Mouse (Mus musculus) stomach, postnatal 0 days (tissue): Measurements from ENCODE around the gene Crot.

Source experiments
- CTCF ChIP-seq: IDR thresholded peaks from 2 replicates; pipeline ENCODE4 v1.5.1; 2016; ENCODE audit warnings: antibody characterized with exemption, low read depth, mild to moderate bottlenecking, moderate library complexity
- EP300 ChIP-seq: optimal IDR thresholded peaks from 2 replicates; pipeline ENCODE3; 2016; ENCODE audit warnings: antibody characterized with exemption

GRCm38 (mm10) chr5:8987925-8988324 is 9.2 kb downstream of the Crot start:
- no peak for TF ChIP-seq EP300
- no peak for TF ChIP-seq CTCF
